Mouse (Mus musculus): ENCODE measurements around the gene BC107364. TPM values are rescaled to one million over a fixed set of nuclear protein-coding genes. Genes with fewer than 3 reads are reported as not detected.
"Not testable (repeated sequence)": the region's sequence is repeated elsewhere in the genome, so short reads cannot be mapped to it uniquely, and the experiment has no call there.

The BC107364 gene
- polyA plus RNA-seq, 1 experiment from 2014 or later, result not detected

DNA sequence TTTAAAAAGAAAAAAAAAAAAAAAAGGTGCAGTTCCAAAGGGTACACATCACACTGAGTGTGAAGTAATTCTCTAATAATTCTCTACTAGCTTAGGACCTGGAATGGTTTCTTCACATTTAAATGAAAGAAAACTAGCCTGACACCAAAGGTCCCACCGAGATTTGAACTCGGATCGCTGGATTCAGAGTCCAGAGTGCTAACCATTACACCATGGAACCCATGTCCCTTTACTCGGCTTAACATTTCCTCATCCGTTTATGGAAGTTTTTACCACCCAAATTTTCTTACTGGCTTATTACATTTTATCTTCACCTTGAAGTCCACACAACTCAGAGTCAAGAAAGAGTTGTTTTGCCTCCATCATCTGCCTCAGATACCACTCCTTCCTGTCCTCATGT lies 53.2 kb downstream of the BC107364 start:
- no peaks in the 10 kb centered on the region for H3K4me1 ChIP-seq (ENCODE audit: control insufficient read depth, insufficient read depth, low read length)
- no peak overlapping the region for H3K27ac ChIP-seq (ENCODE audit: low read length)
- H3K4me2 ChIP-seq (replicated peaks; ENCODE audit: low read depth, low read length), result no peak overlapping the region
- H3K9me3 ChIP-seq (ENCODE audit: control insufficient read depth, low read depth, low read length), result no peaks in the 10 kb centered on the region
- 3% methylated on average over 5 of the region's 5 CpGs for WGBS
- H3K9ac ChIP-seq (replicated peaks; ENCODE audit: low read depth, low read length), result no peak overlapping the region
- no peaks in the 10 kb centered on the region for H3K36me3 ChIP-seq (ENCODE audit: control insufficient read depth, insufficient read depth, low read length)
- H3K4me3 ChIP-seq (ENCODE audit: low read depth, low read length), result no peak overlapping the region
- ATAC-seq (ENCODE audit: insufficient number of reproducible peaks, insufficient read depth, low FRiP score, low read depth), result no peak
- peaks cover 56% of the 10 kb centered on the region for H3K27me3 ChIP-seq (ENCODE audit: control insufficient read depth, insufficient read depth, low read length)

DNA sequence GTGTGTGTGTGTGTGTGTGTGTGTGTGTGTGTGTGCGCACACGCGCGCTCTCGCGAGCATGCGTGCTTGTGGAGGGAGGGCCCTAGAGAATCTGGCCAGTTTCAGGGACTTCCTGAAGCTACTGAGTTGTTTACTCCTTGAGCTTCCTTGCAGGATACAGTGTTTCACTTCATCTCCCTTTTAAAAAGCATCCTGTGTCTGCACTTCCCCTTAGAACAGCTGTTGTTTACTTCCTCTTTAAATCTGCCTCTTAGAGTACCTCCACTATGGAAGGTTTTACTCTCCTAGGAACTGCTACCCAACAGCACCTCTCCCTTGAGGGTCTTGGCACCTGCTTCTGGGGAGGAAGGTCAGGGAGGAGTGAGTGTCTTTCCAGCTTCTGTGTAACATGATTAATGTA lies 55.2 kb downstream of the BC107364 start:
- no peaks in the 10 kb centered on the region for H3K36me3 ChIP-seq (ENCODE audit: control insufficient read depth, insufficient read depth, low read length)

DNA sequence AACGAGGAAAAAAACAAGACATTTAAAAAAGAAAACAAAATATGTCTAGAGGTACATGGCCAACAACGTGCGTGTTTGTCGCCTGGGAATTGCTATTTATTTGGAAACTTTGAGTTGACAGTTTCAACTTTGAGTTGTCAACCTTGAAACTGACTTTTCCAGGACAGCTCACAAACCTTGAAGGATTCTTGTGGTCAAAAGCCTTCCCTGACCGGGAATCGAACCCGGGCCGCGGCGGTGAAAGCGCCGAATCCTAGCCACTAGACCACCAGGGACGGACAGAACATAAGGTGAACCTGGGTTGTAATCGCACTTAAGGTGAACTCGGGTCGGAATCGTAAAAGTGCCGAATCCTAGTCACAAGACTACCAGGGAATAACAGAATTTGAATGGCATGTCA lies 64.9 kb downstream of the BC107364 start:
- not testable (repeated sequence) for H3K9me3 ChIP-seq (ENCODE audit: control insufficient read depth, low read depth, low read length); H3K36me3 ChIP-seq (ENCODE audit: control insufficient read depth, insufficient read depth, low read length); H3K27me3 ChIP-seq (ENCODE audit: control insufficient read depth, insufficient read depth, low read length); H3K4me3 ChIP-seq (ENCODE audit: low read depth, low read length); H3K27ac ChIP-seq (ENCODE audit: low read length); H3K4me2 ChIP-seq (replicated peaks; ENCODE audit: low read depth, low read length); H3K4me1 ChIP-seq (ENCODE audit: control insufficient read depth, insufficient read depth, low read length); H3K9ac ChIP-seq (replicated peaks; ENCODE audit: low read depth, low read length); ATAC-seq (ENCODE audit: insufficient number of reproducible peaks, insufficient read depth, low FRiP score, low read depth)
- WGBS, result no CpG with 5 or more reads among the region's 18 CpGs

More for the DNA sequence above, 55.2 kb downstream of the BC107364 start:
- 95% methylated on average over 7 of the region's 7 CpGs for WGBS
- H3K4me1 ChIP-seq (ENCODE audit: control insufficient read depth, insufficient read depth, low read length), result no peaks in the 10 kb centered on the region
- no peak for ATAC-seq (ENCODE audit: insufficient number of reproducible peaks, insufficient read depth, low FRiP score, low read depth)
- no peak overlapping the region for H3K9ac ChIP-seq (replicated peaks; ENCODE audit: low read depth, low read length)
- H3K4me2 ChIP-seq (replicated peaks; ENCODE audit: low read depth, low read length), result no peak overlapping the region
- H3K27ac ChIP-seq (ENCODE audit: low read length), result no peak overlapping the region
- no peaks in the 10 kb centered on the region for H3K9me3 ChIP-seq (ENCODE audit: control insufficient read depth, low read depth, low read length)
- H3K27me3 ChIP-seq (ENCODE audit: control insufficient read depth, insufficient read depth, low read length), result peaks cover 38% of the 10 kb centered on the region
- no peak overlapping the region for H3K4me3 ChIP-seq (ENCODE audit: low read depth, low read length)

Other genes with a start within 250 kb of the BC107364 start
- gene Bola1, start 232.6 kb downstream of the BC107364 start, polyA plus RNA-seq (2014; fragmentation: Nextera tagmentation; extraction: Ambion mirVana), result 52.7 and 61.3 TPM in 2 replicates
- 1.6 and 2.6 TPM in 2 replicates for gene Hist2h2ab, start 232.4 kb downstream of the BC107364 start, polyA plus RNA-seq (2014; fragmentation: Nextera tagmentation; extraction: Ambion mirVana)
- gene Hist2h2ac, start 231.4 kb downstream of the BC107364 start, polyA plus RNA-seq (2014; fragmentation: Nextera tagmentation; extraction: Ambion mirVana), result 7.6 and 8.8 TPM in 2 replicates
- gene Hist2h2be, start 231.2 kb downstream of the BC107364 start, polyA plus RNA-seq (2014; fragmentation: Nextera tagmentation; extraction: Ambion mirVana), result 9.7 and 9.8 TPM in 2 replicates
- gene Hist2h3c2, start 213.2 kb downstream of the BC107364 start, polyA plus RNA-seq (2014; fragmentation: Nextera tagmentation; extraction: Ambion mirVana), result 4.9 and 6.2 TPM in 2 replicates
- 54.1 and 54.7 TPM in 2 replicates for gene Hist2h2aa2, start 212.0 kb downstream of the BC107364 start, polyA plus RNA-seq (2014; fragmentation: Nextera tagmentation; extraction: Ambion mirVana)
- 12.3 and 17.2 TPM in 2 replicates for gene Hist2h2aa1, start 206.8 kb downstream of the BC107364 start, polyA plus RNA-seq (2014; fragmentation: Nextera tagmentation; extraction: Ambion mirVana)
- 1.4 and 3.0 TPM in 2 replicates for gene Hist2h3c1, start 205.6 kb downstream of the BC107364 start, polyA plus RNA-seq (2014; fragmentation: Nextera tagmentation; extraction: Ambion mirVana)
- gene Hist2h4, start 189.0 kb downstream of the BC107364 start, polyA plus RNA-seq (2014; fragmentation: Nextera tagmentation; extraction: Ambion mirVana), result 9.6 and 15.0 TPM in 2 replicates
- gene Hist2h3b, start 183.7 kb downstream of the BC107364 start, polyA plus RNA-seq (2014; fragmentation: Nextera tagmentation; extraction: Ambion mirVana), result 68.9 and 80.2 TPM in 2 replicates
- gene Hist2h2bb, start 182.6 kb downstream of the BC107364 start, polyA plus RNA-seq (2014; fragmentation: Nextera tagmentation; extraction: Ambion mirVana), result 20.5 and 23.7 TPM in 2 replicates
- 3.0 and 3.8 TPM in 2 replicates for gene Fcgr1, start 158.3 kb downstream of the BC107364 start, polyA plus RNA-seq (2014; fragmentation: Nextera tagmentation; extraction: Ambion mirVana)
- gene Hfe2, start 72.9 kb upstream of the BC107364 start, polyA plus RNA-seq (2014; fragmentation: Nextera tagmentation; extraction: Ambion mirVana), result 0.20 TPM in 1 of 2 replicates, not detected in the other
- gene Txnip, start 105.7 kb upstream of the BC107364 start, polyA plus RNA-seq (2014; fragmentation: Nextera tagmentation; extraction: Ambion mirVana), result 155 and 168 TPM in 2 replicates
- 0.69 and 1.9 TPM in 2 replicates for gene Gm16253, start 124.7 kb upstream of the BC107364 start, polyA plus RNA-seq (2014; fragmentation: Nextera tagmentation; extraction: Ambion mirVana)
- 21.5 and 29.5 TPM in 2 replicates for gene Polr3gl, start 141.9 kb upstream of the BC107364 start, polyA plus RNA-seq (2014; fragmentation: Nextera tagmentation; extraction: Ambion mirVana)
- gene Ankrd34a, start 144.3 kb upstream of the BC107364 start, polyA plus RNA-seq (2014; fragmentation: Nextera tagmentation; extraction: Ambion mirVana), result 2.9 and 3.4 TPM in 2 replicates
- 10.6 TPM in 2 replicates for gene Lix1l, start 148.8 kb upstream of the BC107364 start, polyA plus RNA-seq (2014; fragmentation: Nextera tagmentation; extraction: Ambion mirVana)
- gene Rbm8a, start 177.6 kb upstream of the BC107364 start, polyA plus RNA-seq (2014; fragmentation: Nextera tagmentation; extraction: Ambion mirVana), result 144 and 147 TPM in 2 replicates
- 45.4 and 51.3 TPM in 2 replicates for gene Pex11b, start 183.1 kb upstream of the BC107364 start, polyA plus RNA-seq (2014; fragmentation: Nextera tagmentation; extraction: Ambion mirVana)
- gene Gm42957, start 183.2 kb upstream of the BC107364 start, polyA plus RNA-seq (2014; fragmentation: Nextera tagmentation; extraction: Ambion mirVana), result 0.07 TPM in 1 of 2 replicates, not detected in the other
- gene Itga10, start 193.3 kb upstream of the BC107364 start, polyA plus RNA-seq (2014; fragmentation: Nextera tagmentation; extraction: Ambion mirVana), result 0.88 and 1.00 TPM in 2 replicates
- gene Ankrd35, start 217.8 kb upstream of the BC107364 start, polyA plus RNA-seq (2014; fragmentation: Nextera tagmentation; extraction: Ambion mirVana), result 0.82 and 1.1 TPM in 2 replicates
- 52.6 and 59.4 TPM in 2 replicates for gene Pias3, start 244.1 kb upstream of the BC107364 start, polyA plus RNA-seq (2014; fragmentation: Nextera tagmentation; extraction: Ambion mirVana)